Mouse (Mus musculus): ENCODE data around the gene Gm28308. TPM values are rescaled to one million over a fixed set of nuclear protein-coding genes. Genes with fewer than 3 reads are reported as not detected.

The Gm28308 gene
- polyA plus RNA-seq, 1 experiment from 2014 or later: not detected

- no peaks in the 10 kb centered on the region for H3K36me3 ChIP-seq
- H3K4me1 ChIP-seq (replicated peaks): 0 out of 2 replicates have a peak, but pooled peaks cover 14% of the 10 kb centered on the region
- no peak overlapping the region for H3K4me2 ChIP-seq
- peaks cover 85% of the 10 kb centered on the region for H3K27me3 ChIP-seq (replicated peaks)
- H3K27ac ChIP-seq (ENCODE audit: poor library complexity, severe bottlenecking): no peak overlapping the region
- no peak overlapping the region for H3K4me3 ChIP-seq
- no peaks in the 10 kb centered on the region for H3K9me3 ChIP-seq (replicated peaks)
- H3K9ac ChIP-seq: no peak overlapping the region
- 41% methylated on average over 6 of the region's 6 CpGs for WGBS
- ATAC-seq (ENCODE audit: insufficient number of reproducible peaks, low FRiP score): no peak
Observed at GRCm38 (mm10) chr6:52118903-52119635, 94.1 kb downstream of the Gm28308 start.

GRCm38 (mm10) chr6:52115899-52116298, 97.2 kb downstream of the Gm28308 start:
- Histone ChIP-seq H3K4me1 (replicated peaks) (0 out of 2 replicates have a peak, but pooled peaks cover 14% of the 10 kb centered on the region), H3K27ac (ENCODE audit: poor library complexity, severe bottlenecking) (no peak overlapping the region), H3K27me3 (replicated peaks) (peaks cover 84% of the 10 kb centered on the region), H3K36me3 (no peaks in the 10 kb centered on the region), H3K9me3 (replicated peaks) (no peaks in the 10 kb centered on the region), H3K4me3 (no peak overlapping the region), H3K9ac (no peak overlapping the region), H3K4me2 (no peak overlapping the region)
- ATAC-seq (ENCODE audit: insufficient number of reproducible peaks, low FRiP score): no peak
- 6% methylated on average over 5 of the region's 5 CpGs for WGBS

MicroRNAs within 50 kb of the gene (microRNA counts, 519-probe panel; counts per million panel counts)
- not detected for microRNA mmu-miR-196b

Small RNA genes within 50 kb of the gene (microRNA-seq; reads per million reads assigned to microRNA genes)
- gene Mir196b: 295 reads per million, percentile 66 among the genes with 10 or more reads in this experiment

Other genes starting within 250 kb of the Gm28308 start
- 12.2 and 13.9 TPM in 2 replicates for gene Skap2, start 200.8 kb downstream of the Gm28308 start, polyA plus RNA-seq (2016; fragmentation: Nextera tagmentation; extraction: Ambion mirVana)
- 0.89 and 1.3 TPM in 2 replicates for gene Hoxa1, start 55.0 kb downstream of the Gm28308 start, polyA plus RNA-seq (2016; fragmentation: Nextera tagmentation; extraction: Ambion mirVana)
- gene Hoxa2, start 48.5 kb downstream of the Gm28308 start, polyA plus RNA-seq (2016; fragmentation: Nextera tagmentation; extraction: Ambion mirVana): 0.98 and 1.2 TPM in 2 replicates
- 0.15 and 0.36 TPM in 2 replicates for gene 5730596B20Rik, start 35.8 kb downstream of the Gm28308 start, polyA plus RNA-seq (2016; fragmentation: Nextera tagmentation; extraction: Ambion mirVana)
- 0.38 and 0.39 TPM in 2 replicates for gene Hoxa4, start 21.6 kb downstream of the Gm28308 start, polyA plus RNA-seq (2016; fragmentation: Nextera tagmentation; extraction: Ambion mirVana)
- gene Hoxa5, start 8.8 kb downstream of the Gm28308 start, polyA plus RNA-seq (2016; fragmentation: Nextera tagmentation; extraction: Ambion mirVana): 0.96 and 1.7 TPM in 2 replicates
- not detected in 2 replicates for gene Hoxa6, start 4.6 kb downstream of the Gm28308 start, polyA plus RNA-seq (2016; fragmentation: Nextera tagmentation; extraction: Ambion mirVana)
- 0.72 and 0.80 TPM in 2 replicates for gene Hoxa3, start within 50 bp of the Gm28308 start, polyA plus RNA-seq (2016; fragmentation: Nextera tagmentation; extraction: Ambion mirVana)
- 0.44 TPM in 1 of 2 replicates, not detected in the other for gene Hoxa7, start 8.5 kb upstream of the Gm28308 start, polyA plus RNA-seq (2016; fragmentation: Nextera tagmentation; extraction: Ambion mirVana)
- 0.48 and 0.54 TPM in 2 replicates for gene Hoxa9, start 17.8 kb upstream of the Gm28308 start, polyA plus RNA-seq (2016; fragmentation: Nextera tagmentation; extraction: Ambion mirVana)
- gene Hoxa10, start 27.5 kb upstream of the Gm28308 start, polyA plus RNA-seq (2016; fragmentation: Nextera tagmentation; extraction: Ambion mirVana): 0.31 and 0.60 TPM in 2 replicates
- 0.09 TPM in 1 of 2 replicates, not detected in the other for gene Hoxa11, start 32.5 kb upstream of the Gm28308 start, polyA plus RNA-seq (2016; fragmentation: Nextera tagmentation; extraction: Ambion mirVana)
- gene Hoxa13, start 47.5 kb upstream of the Gm28308 start, polyA plus RNA-seq (2016; fragmentation: Nextera tagmentation; extraction: Ambion mirVana): 0.10 TPM in 1 of 2 replicates, not detected in the other
- not detected in 2 replicates for gene Evx1, start 100.2 kb upstream of the Gm28308 start, polyA plus RNA-seq (2016; fragmentation: Nextera tagmentation; extraction: Ambion mirVana)

Measured in heart, embryonic 12.5 days (tissue).